Mouse (Mus musculus) lung, embryonic 15.5 days (tissue): Measurements from ENCODE around the gene B3gat1. TPM values are rescaled to one million over a fixed set of nuclear protein-coding genes. Genes with fewer than 3 reads are reported as not detected.

Experiments used
- ATAC-seq: fragments of 200-750 bp; cut with Nextera tagmentation; 2 replicates; pipeline ENCODE4 v1.8.0; 2017; ENCODE audit warnings: moderate number of reproducible peaks, borderline replicate concordance; ENCODE audit not compliant: low FRiP score, low TSS enrichment; ENCODE audit errors: extremely low read depth
- H3K27ac ChIP-seq: fragments of 300-500 bp; sonication (generic); 2 replicates; pipeline ENCODE4 v1.5.1; 2015; ENCODE audit warnings: moderate library complexity, mild to moderate bottlenecking, inconsistent platforms
- H3K27me3 ChIP-seq: fragments of 300-500 bp; sonication (generic); 2 replicates; pipeline ENCODE4 v1.6.1; 2015; ENCODE audit warnings: inconsistent platforms
- H3K36me3 ChIP-seq: fragments of 300-500 bp; sonication (generic); 2 replicates; pipeline ENCODE4 v1.6.1; 2015; ENCODE audit warnings: inconsistent platforms
- H3K4me1 ChIP-seq: fragments of 300-500 bp; sonication (generic); 2 replicates; pipeline ENCODE4 v1.6.1; 2015; ENCODE audit warnings: inconsistent platforms
- H3K4me2 ChIP-seq: fragments of 300-500 bp; sonication (generic); 2 replicates; pipeline ENCODE4 v1.6.1; 2015; ENCODE audit warnings: inconsistent platforms, mild to moderate bottlenecking, moderate library complexity
- H3K4me3 ChIP-seq: fragments of 300-500 bp; sonication (generic); 2 replicates; pipeline ENCODE4 v1.5.1; 2015; ENCODE audit warnings: mild to moderate bottlenecking, inconsistent platforms
- H3K9ac ChIP-seq: fragments of 300-500 bp; sonication (generic); 2 replicates; pipeline ENCODE4 v1.6.1; 2015; ENCODE audit warnings: inconsistent platforms
- H3K9me3 ChIP-seq: fragments of 300-500 bp; sonication (generic); 2 replicates; pipeline ENCODE4 v1.6.1; 2016; ENCODE audit warnings: inconsistent platforms
- WGBS: fragments of 180-500 bp; shearing (Covaris S2); methylation state at CpG from one replicate; pipeline ENCODE4 v1.1.7; 2015; 5-methylcytosine and 5-hydroxymethylcytosine counted together
- polyA plus RNA-seq: library from polyadenylated mRNA; unstranded; fragments of >200 nt; fragmentation: Nextera tagmentation; extraction: Ambion mirVana; gene quantifications from 2 replicates; pipeline ENCODE4 v1.2.1, GENCODE M21; 2015

Gene B3gat1
- polyA plus RNA-seq, 1 experiment from 2014 or later: 0.12 TPM

- Histone ChIP-seq H3K27ac (no peak overlapping the region), H3K9me3 (no peaks in the 10 kb centered on the region), H3K36me3 (no peaks in the 10 kb centered on the region), H3K4me1 (no peaks in the 10 kb centered on the region), H3K9ac (no peak overlapping the region), H3K27me3 (no peaks in the 10 kb centered on the region), H3K4me2 (no peak overlapping the region), H3K4me3 (no peak overlapping the region)
- WGBS: 47% methylated on average over 7 of the region's 7 CpGs
- no peak for ATAC-seq
These were observed 50.0 kb downstream of the B3gat1 start for GRCm38 (mm10) chr9:26783414-26783975.

GRCm38 (mm10) chr9:26792829-26793228 is 59.3 kb downstream of the B3gat1 start:
- Histone ChIP-seq H3K9me3 (no peaks in the 10 kb centered on the region), H3K36me3 (no peaks in the 10 kb centered on the region), H3K4me1 (no peaks in the 10 kb centered on the region), H3K4me3 (no peak overlapping the region), H3K27me3 (no peaks in the 10 kb centered on the region), H3K4me2 (no peak overlapping the region), H3K27ac (no peak overlapping the region), H3K9ac (no peak overlapping the region)
- WGBS: 69% methylated on average over 3 of the region's 3 CpGs
- ATAC-seq: no peak

GRCm38 (mm10) chr9:26798205-26798604 is 64.7 kb downstream of the B3gat1 start:
- WGBS: 88% methylated on average over 3 of the region's 3 CpGs
- no peak overlapping the region for H3K27ac ChIP-seq
- no peaks in the 10 kb centered on the region for H3K36me3 ChIP-seq
- H3K4me3 ChIP-seq: no peak overlapping the region
- no peaks in the 10 kb centered on the region for H3K27me3 ChIP-seq
- no peak overlapping the region for H3K9ac ChIP-seq
- no peaks in the 10 kb centered on the region for H3K9me3 ChIP-seq
- no peak overlapping the region for H3K4me2 ChIP-seq
- H3K4me1 ChIP-seq: no peaks in the 10 kb centered on the region
- no peak for ATAC-seq

- WGBS: 60% methylated on average over 1 of the region's 1 CpGs
These were observed 65.2 kb downstream of the B3gat1 start for GRCm38 (mm10) chr9:26798731-26799130.

GRCm38 (mm10) chr9:26800357-26800756 is 66.8 kb downstream of the B3gat1 start:
- whole genome bisulfite sequencing: 88% methylated on average over 2 of the region's 2 CpGs
- Histone ChIP-seq H3K4me3 (no peak overlapping the region), H3K27ac (no peak overlapping the region), H3K9me3 (no peaks in the 10 kb centered on the region), H3K4me2 (no peak overlapping the region), H3K36me3 (no peaks in the 10 kb centered on the region), H3K27me3 (no peaks in the 10 kb centered on the region), H3K9ac (no peak overlapping the region), H3K4me1 (no peaks in the 10 kb centered on the region; the same call in 1 of the 2 replicates)
- no peak for ATAC-seq

More at GRCm38 (mm10) chr9:26798731-26799130, 65.2 kb downstream of the B3gat1 start:
- no peak for ATAC-seq
- no peaks in the 10 kb centered on the region for H3K36me3 ChIP-seq
- H3K4me3 ChIP-seq: no peak overlapping the region
- H3K27ac ChIP-seq: no peak overlapping the region
- H3K4me1 ChIP-seq: no peaks in the 10 kb centered on the region
- no peak overlapping the region for H3K9ac ChIP-seq
- H3K27me3 ChIP-seq: no peaks in the 10 kb centered on the region
- H3K4me2 ChIP-seq: no peak overlapping the region
- H3K9me3 ChIP-seq: no peaks in the 10 kb centered on the region

- no peak overlapping the region for H3K4me3 ChIP-seq
- no peak overlapping the region for H3K27ac ChIP-seq
- H3K9me3 ChIP-seq: no peaks in the 10 kb centered on the region
- H3K36me3 ChIP-seq: no peaks in the 10 kb centered on the region
- no peak for ATAC-seq
- no peak overlapping the region for H3K4me2 ChIP-seq
- H3K9ac ChIP-seq: no peak overlapping the region
- H3K27me3 ChIP-seq: no peaks in the 10 kb centered on the region
- H3K4me1 ChIP-seq: peaks cover 5% of the 10 kb centered on the region
These were observed 70.8 kb downstream of the B3gat1 start for GRCm38 (mm10) chr9:26804321-26804720.

GRCm38 (mm10) chr9:26805935-26806666 is 72.6 kb downstream of the B3gat1 start, which contains the start of gene Glb1l2:
Glb1l2 (minus strand) TSS chr9:26806468.
- WGBS: 1% methylated on average over 33 of the region's 33 CpGs
- Histone ChIP-seq H3K4me3 (peak within 1 kb of the TSS; percentile 56), H3K4me1 (peaks cover 5% of the 10 kb centered on the region), H3K27me3 (no peaks in the 10 kb centered on the region), H3K36me3 (no peaks in the 10 kb centered on the region), H3K9me3 (no peaks in the 10 kb centered on the region), H3K4me2 (peak within 1 kb of the TSS; percentile 92), H3K27ac (peak within 1 kb of the TSS; percentile 86), H3K9ac (peak within 1 kb of the TSS; percentile 54)
- ATAC-seq: peak; percentile 100

GRCm38 (mm10) chr9:26808735-26809134 is 75.2 kb downstream of the B3gat1 start:
- no peak overlapping the region; the same call in 1 of the 2 replicates for H3K27ac ChIP-seq
- H3K4me2 ChIP-seq: no peak overlapping the region
- no peaks in the 10 kb centered on the region for H3K27me3 ChIP-seq
- no peaks in the 10 kb centered on the region for H3K36me3 ChIP-seq
- WGBS: 52% methylated on average over 2 of the region's 2 CpGs
- ATAC-seq: no peak
- H3K4me3 ChIP-seq: no peak overlapping the region
- no peaks in the 10 kb centered on the region for H3K9me3 ChIP-seq
- no peak overlapping the region for H3K9ac ChIP-seq
- H3K4me1 ChIP-seq: peaks cover 5% of the 10 kb centered on the region

Other genes with a start within 250 kb of the B3gat1 start
- 7.7 and 8.1 TPM in 2 replicates for gene Glb1l2, start 72.7 kb downstream of the B3gat1 start, polyA plus RNA-seq
- 0.10 and 0.25 TPM in 2 replicates for gene Glb1l3, start 127.2 kb downstream of the B3gat1 start, polyA plus RNA-seq
- gene Gm1110, start 189.4 kb downstream of the B3gat1 start, polyA plus RNA-seq: not detected in 2 replicates